Mouse (Mus musculus) telencephalon, adult 2 months (tissue): ENCODE measurements around the gene C130032M10Rik.

Experiments used
- DNase-seq: peaks from one replicate; pipeline ENCODE4 v3.0.0-alpha.2; 2011; ENCODE audit warnings: low read depth, low spot score

Gene C130032M10Rik

GRCm38 (mm10) chr9:114548496-114548895 lies 33.0 kb downstream of the C130032M10Rik start:
- no peak for DNase-seq

- no peak for DNase-seq
Observed at GRCm38 (mm10) chr9:114549117-114549516, 33.6 kb downstream of the C130032M10Rik start.

GRCm38 (mm10) chr9:114550033-114550432 lies 34.5 kb downstream of the C130032M10Rik start:
- DNase-seq, result no peak

- no peak for DNase-seq
Observed at GRCm38 (mm10) chr9:114553828-114554227, 38.3 kb downstream of the C130032M10Rik start.

GRCm38 (mm10) chr9:114554355-114554979 lies 39.0 kb downstream of the C130032M10Rik start:
- DNase-seq, result no peak

GRCm38 (mm10) chr9:114556276-114556855 lies 40.9 kb downstream of the C130032M10Rik start:
- no peak for DNase-seq

GRCm38 (mm10) chr9:114557086-114557485 lies 41.6 kb downstream of the C130032M10Rik start:
- DNase-seq, result no peak

GRCm38 (mm10) chr9:114560141-114560540 lies 44.6 kb downstream of the C130032M10Rik start:
- no peak for DNase-seq

- DNase-seq, result no peak
Observed at GRCm38 (mm10) chr9:114560771-114561670, 45.5 kb downstream of the C130032M10Rik start.

- no peak for DNase-seq
Observed at GRCm38 (mm10) chr9:114561671-114561971, 46.1 kb downstream of the C130032M10Rik start.

GRCm38 (mm10) chr9:114562031-114562918 lies 46.8 kb downstream of the C130032M10Rik start:
- DNase-seq, result no peak

- no peak for DNase-seq
Observed at GRCm38 (mm10) chr9:114562919-114563751, 47.6 kb downstream of the C130032M10Rik start.

GRCm38 (mm10) chr9:114563761-114564606 lies 48.5 kb downstream of the C130032M10Rik start, which contains the start of gene Trim71:
Gene Trim71, minus strand, starts transcription at chr9:114564369.
- DNase-seq, result no peak

- DNase-seq, result no peak
Observed at GRCm38 (mm10) chr9:114564667-114565066, 49.2 kb downstream of the C130032M10Rik start.
